Mouse (Mus musculus) forebrain, embryonic 11.5 days (tissue): ENCODE measurements around the gene Slc7a11. TPM values are rescaled to one million over a fixed set of nuclear protein-coding genes. Genes with fewer than 3 reads are reported as not detected.

Source experiments
- ATAC-seq: fragments of 200-750 bp; cut with Nextera tagmentation; replicated peaks from 2 replicates; pipeline ENCODE4 v1.8.0; 2017; ENCODE audit warnings: moderate TSS enrichment; ENCODE audit not compliant: low FRiP score
- DNase-seq: peaks from one replicate; pipeline ENCODE4 v3.0.0-alpha.2; 2017; ENCODE audit warnings: low spot score
- H3K27ac ChIP-seq: fragments of 300-500 bp; sonication (generic); 2 replicates; pipeline ENCODE4 v1.5.1; 2014; ENCODE audit warnings: low read depth, low read length
- H3K27me3 ChIP-seq: fragments of 300-500 bp; sonication (generic); 2 replicates; pipeline ENCODE4 v1.6.1; 2014; ENCODE audit warnings: mild to moderate bottlenecking, low read length, mixed read lengths; ENCODE audit not compliant: control insufficient read depth, insufficient read depth
- H3K36me3 ChIP-seq: fragments of 300-500 bp; sonication (generic); 2 replicates; pipeline ENCODE4 v1.6.1; 2014; ENCODE audit warnings: mild to moderate bottlenecking, low read length, moderate library complexity, mixed read lengths; ENCODE audit not compliant: control insufficient read depth, insufficient read depth
- H3K4me1 ChIP-seq: fragments of 300-500 bp; sonication (generic); replicated peaks from 2 replicates; pipeline ENCODE4 v1.6.1; 2014; ENCODE audit warnings: low read length, mixed read lengths; ENCODE audit not compliant: control insufficient read depth, insufficient read depth
- H3K4me2 ChIP-seq: fragments of 300-500 bp; sonication (generic); 2 replicates; pipeline ENCODE4 v1.6.1; 2014; ENCODE audit warnings: low read depth, mild to moderate bottlenecking, low read length, moderate library complexity, mixed read lengths; ENCODE audit not compliant: severe bottlenecking
- H3K4me3 ChIP-seq: fragments of 300-500 bp; sonication (generic); 2 replicates; pipeline ENCODE4 v1.5.1; 2014; ENCODE audit warnings: low read depth, low read length
- H3K9ac ChIP-seq: fragments of 300-500 bp; sonication (generic); 2 replicates; pipeline ENCODE4 v1.6.1; 2014; ENCODE audit warnings: low read length
- H3K9me3 ChIP-seq: fragments of 300-500 bp; sonication (generic); 2 replicates; pipeline ENCODE4 v1.6.1; 2016; ENCODE audit warnings: low read length, mixed read lengths; ENCODE audit not compliant: control insufficient read depth
- WGBS: fragments of 180-500 bp; shearing (Covaris S2); extraction: QIAGEN DNeasy Blood & Tissue Kit; methylation state at CpG from one replicate; pipeline ENCODE4 v1.1.7; 2014; 5-methylcytosine and 5-hydroxymethylcytosine counted together
- polyA plus RNA-seq: library from polyadenylated mRNA; unstranded; fragments of >200 nt; fragmentation: Nextera tagmentation; extraction: Ambion mirVana; gene quantifications from 2 replicates; pipeline ENCODE4 v1.2.1, GENCODE M21; 2014

Gene Slc7a11
- polyA plus RNA-seq, 1 experiment from 2014 or later, result 1.5 TPM

GRCm38 (mm10) chr3:50307339-50308327 lies 135.8 kb downstream of the Slc7a11 start:
- H3K9ac ChIP-seq, result no peak overlapping the region
- ATAC-seq (peak; percentile 66), DNase-seq (no peak)
- no peaks in the 10 kb centered on the region for H3K36me3 ChIP-seq
- no peak overlapping the region for H3K4me2 ChIP-seq
- H3K27ac ChIP-seq, result no peak overlapping the region
- H3K4me3 ChIP-seq, result no peak overlapping the region
- no peaks in the 10 kb centered on the region for H3K27me3 ChIP-seq
- 74% methylated on average over 14 of the region's 14 CpGs for WGBS
- no peaks in the 10 kb centered on the region for H3K4me1 ChIP-seq
- H3K9me3 ChIP-seq, result no peaks in the 10 kb centered on the region

- H3K9me3 ChIP-seq, result no peaks in the 10 kb centered on the region
- H3K36me3 ChIP-seq, result no peaks in the 10 kb centered on the region
- ATAC-seq, result no peak
- 82% methylated on average over 8 of the region's 8 CpGs for WGBS
- no peak overlapping the region for H3K9ac ChIP-seq
- no peak overlapping the region for H3K27ac ChIP-seq
- H3K4me1 ChIP-seq, result no peaks in the 10 kb centered on the region
- no peaks in the 10 kb centered on the region for H3K27me3 ChIP-seq
- H3K4me2 ChIP-seq, result no peak overlapping the region
- H3K4me3 ChIP-seq, result no peak overlapping the region
- DNase-seq, result no peak
Measured at GRCm38 (mm10) chr3:50306334-50306733, 137.1 kb downstream of the Slc7a11 start.

DNA sequence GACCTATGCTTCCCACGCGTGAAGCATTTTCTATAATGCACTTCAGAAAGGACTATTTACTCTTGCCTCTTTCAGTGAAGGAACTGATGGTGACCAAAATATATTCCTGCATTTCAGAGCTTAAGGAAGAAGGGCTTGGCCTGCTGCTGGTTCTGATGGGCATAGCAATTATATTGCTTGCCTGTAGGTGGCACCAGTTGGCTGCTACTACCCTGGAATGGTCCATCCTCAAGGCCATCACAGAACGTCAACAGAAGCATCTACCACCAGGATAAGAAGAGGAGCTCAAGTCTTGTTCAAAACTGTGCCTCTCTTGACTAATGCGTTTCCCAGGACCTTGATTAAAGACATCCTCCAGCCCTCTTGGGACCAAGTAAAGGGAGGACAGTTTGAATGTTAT lies 139.3 kb downstream of the Slc7a11 start:
- H3K36me3 ChIP-seq, result no peaks in the 10 kb centered on the region
- no peak overlapping the region for H3K4me3 ChIP-seq
- ATAC-seq (no peak), DNase-seq (no peak)
- no peak overlapping the region for H3K4me2 ChIP-seq
- no peaks in the 10 kb centered on the region for H3K27me3 ChIP-seq
- H3K9ac ChIP-seq, result no peak overlapping the region
- 48% methylated on average over 4 of the region's 4 CpGs for whole genome bisulfite sequencing
- no peak overlapping the region for H3K27ac ChIP-seq
- no peaks in the 10 kb centered on the region for H3K9me3 ChIP-seq
- H3K4me1 ChIP-seq, result no peaks in the 10 kb centered on the region

DNA sequence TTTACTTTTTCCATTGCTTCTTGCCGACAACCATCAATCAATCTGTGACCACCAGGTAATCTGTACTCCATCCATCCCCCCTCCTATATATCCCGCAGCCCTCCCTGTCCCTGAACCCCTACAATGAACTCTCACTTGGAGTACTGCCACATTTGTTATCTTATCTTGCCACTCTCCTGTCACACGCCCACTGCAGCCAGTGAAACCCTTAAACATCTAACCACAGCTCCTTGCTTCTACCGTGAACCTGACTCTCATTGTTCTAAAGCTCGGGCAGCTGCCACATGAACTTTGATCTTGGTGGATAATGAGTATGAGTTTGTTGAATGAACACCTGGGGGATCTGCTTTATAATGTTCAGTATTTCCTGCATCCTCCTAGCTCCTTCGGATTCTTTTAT lies 140.8 kb downstream of the Slc7a11 start:
- Histone ChIP-seq H3K9ac (no peak overlapping the region), H3K4me2 (no peak overlapping the region), H3K4me1 (no peaks in the 10 kb centered on the region), H3K9me3 (no peaks in the 10 kb centered on the region), H3K4me3 (no peak overlapping the region), H3K27ac (no peak overlapping the region), H3K36me3 (no peaks in the 10 kb centered on the region), H3K27me3 (no peaks in the 10 kb centered on the region)
- no peak for DNase-seq
- no peak for ATAC-seq
- 74% methylated on average over 6 of the region's 6 CpGs for WGBS

GRCm38 (mm10) chr3:50300952-50301303 lies 142.5 kb downstream of the Slc7a11 start:
- Histone ChIP-seq H3K9me3 (no peaks in the 10 kb centered on the region), H3K4me3 (no peak overlapping the region), H3K4me1 (no peaks in the 10 kb centered on the region), H3K4me2 (no peak overlapping the region), H3K36me3 (no peaks in the 10 kb centered on the region), H3K27ac (no peak overlapping the region), H3K9ac (no peak overlapping the region), H3K27me3 (no peaks in the 10 kb centered on the region)
- 9% methylated on average over 4 of the region's 4 CpGs for WGBS
- ATAC-seq (peak; percentile 67), DNase-seq (peak; percentile 64)

- Histone ChIP-seq H3K4me3 (no peak overlapping the region), H3K4me1 (no peaks in the 10 kb centered on the region), H3K27me3 (no peaks in the 10 kb centered on the region), H3K9me3 (no peaks in the 10 kb centered on the region), H3K9ac (no peak overlapping the region), H3K4me2 (no peak overlapping the region), H3K36me3 (no peaks in the 10 kb centered on the region), H3K27ac (no peak overlapping the region)
- ATAC-seq (peak; percentile 75), DNase-seq (no peak)
- WGBS, result 70% methylated on average over 17 of the region's 17 CpGs
Measured at GRCm38 (mm10) chr3:50300002-50300951, 143.1 kb downstream of the Slc7a11 start.

GRCm38 (mm10) chr3:50298366-50298991 lies 144.9 kb downstream of the Slc7a11 start:
- no peak for ATAC-seq
- Histone ChIP-seq H3K4me2 (no peak overlapping the region), H3K27me3 (no peaks in the 10 kb centered on the region), H3K4me1 (no peaks in the 10 kb centered on the region), H3K4me3 (no peak overlapping the region), H3K9ac (no peak overlapping the region), H3K9me3 (no peaks in the 10 kb centered on the region), H3K36me3 (no peaks in the 10 kb centered on the region), H3K27ac (no peak overlapping the region)
- no peak for DNase-seq
- WGBS, result 54% methylated on average over 7 of the region's 7 CpGs

DNA sequence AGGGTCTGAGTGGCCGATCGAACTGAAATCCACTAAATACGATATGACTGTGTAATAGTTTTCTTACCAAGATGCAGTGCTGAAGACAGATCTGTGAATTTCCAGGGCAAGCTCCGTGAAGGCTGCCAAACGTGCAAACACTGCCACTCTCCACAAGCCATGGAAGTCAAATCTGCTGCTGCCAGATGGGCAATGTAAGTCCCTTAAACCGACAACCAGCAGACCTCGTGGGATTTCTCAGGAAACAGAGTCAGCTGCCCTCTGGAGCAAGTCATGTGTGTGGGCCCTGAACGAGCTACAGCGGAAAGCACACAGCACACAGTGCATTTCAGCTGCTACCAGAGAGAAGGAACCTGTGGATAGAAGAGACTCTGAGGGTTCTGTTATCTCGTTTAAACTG lies 146.5 kb downstream of the Slc7a11 start:
- no peak overlapping the region for H3K4me2 ChIP-seq
- no peak for ATAC-seq
- H3K27ac ChIP-seq, result no peak overlapping the region
- WGBS, result 86% methylated on average over 10 of the region's 10 CpGs
- DNase-seq, result no peak
- no peaks in the 10 kb centered on the region for H3K9me3 ChIP-seq
- no peaks in the 10 kb centered on the region for H3K36me3 ChIP-seq
- no peak overlapping the region for H3K9ac ChIP-seq
- no peaks in the 10 kb centered on the region for H3K4me1 ChIP-seq
- H3K4me3 ChIP-seq, result no peak overlapping the region
- no peaks in the 10 kb centered on the region for H3K27me3 ChIP-seq
